Mouse (Mus musculus) MEL (cell line): ENCODE measurements at regions not wholly inside any gene's neighbourhood (a gene's known extent, or its start where the extent isn't known, plus 50 kb on each side); places are given as distances from the start of the nearest gene placed in this dataset.

ENCODE experiments used
- DNase-seq: peaks from one replicate; pipeline ENCODE4 v3.0.0; 2011; ENCODE audit warnings: low read depth, low spot score
- H3K27ac ChIP-seq: 2 replicates; pipeline ENCODE4 v1.5.1; 2012; ENCODE audit warnings: low read depth, mild to moderate bottlenecking, control low read depth, low read length, moderate library complexity; ENCODE audit not compliant: control insufficient read depth
- H3K27me3 ChIP-seq, 2 experiments: fragments of 150-350 bp in 1 of 2; sonication (generic) in 1 of 2; 2 replicates each; pipeline ENCODE4 v1.6.1; 2012; ENCODE audit warnings: low read length in 2 of 2, mild to moderate bottlenecking in 2 of 2, improper control_type of control experiment in 1 of 2, moderate library complexity in 1 of 2; ENCODE audit not compliant: insufficient read depth in 2 of 2, control insufficient read depth in 1 of 2
- H3K36me3 ChIP-seq, 2 experiments: 2 replicates each; pipeline ENCODE4 v1.6.1; 2012 to 2014; ENCODE audit warnings: low read length in 2 of 2, improper control_type of control experiment in 1 of 2, inconsistent platforms in 1 of 2, mild to moderate bottlenecking in 1 of 2; ENCODE audit not compliant: insufficient read depth in 2 of 2, control insufficient read depth in 1 of 2
- H3K4me1 ChIP-seq, 2 experiments: fragments of 150-350 bp in 1 of 2; sonication (generic) in 1 of 2; 2 replicates each; pipeline ENCODE4 v1.6.1; 2012; ENCODE audit warnings: low read length in 2 of 2, improper control_type of control experiment in 1 of 2, mild to moderate bottlenecking in 1 of 2; ENCODE audit not compliant: insufficient read depth in 2 of 2, control insufficient read depth in 1 of 2
- H3K4me3 ChIP-seq, 2 experiments: fragments of 150-350 bp in 1 of 2; sonication (generic) in 1 of 2; 2 replicates each; pipeline ENCODE4 v1.5.1; 2012; ENCODE audit warnings: low read depth in 2 of 2, low read length in 2 of 2, mild to moderate bottlenecking in 2 of 2, moderate library complexity in 2 of 2, control low read depth in 1 of 2, improper control_type of control experiment in 1 of 2; ENCODE audit not compliant: control insufficient read depth in 1 of 2, insufficient read depth in 1 of 2
- H3K79me2 ChIP-seq: 2 replicates; pipeline ENCODE4 v1.6.1; 2012; ENCODE audit warnings: mild to moderate bottlenecking, low read length, moderate library complexity; ENCODE audit not compliant: control insufficient read depth, poor library complexity, insufficient read depth
- H3K9ac ChIP-seq: 2 replicates; pipeline ENCODE4 v1.6.1; 2012; ENCODE audit warnings: low read depth, mild to moderate bottlenecking, control low read depth, low read length, moderate library complexity; ENCODE audit not compliant: control insufficient read depth, poor library complexity, severe bottlenecking
- H3K9me3 ChIP-seq: fragments of 150-350 bp; sonication (generic); replicated peaks from 2 replicates; pipeline ENCODE4 v1.6.1; 2012; ENCODE audit warnings: mild to moderate bottlenecking, low read length, improper control_type of control experiment, moderate library complexity; ENCODE audit not compliant: insufficient read depth
- BHLHE40 ChIP-seq: IDR thresholded peaks from 2 replicates; pipeline ENCODE4 v1.6.1; 2012; ENCODE audit warnings: low read depth, mild to moderate bottlenecking, inconsistent platforms, low read length, improper control_type of control experiment, borderline replicate concordance
- GATA1 ChIP-seq: IDR thresholded peaks from 2 replicates; pipeline ENCODE4 v1.6.1; 2011; ENCODE audit warnings: low read depth, low read length, improper control_type of control experiment
- HCFC1 ChIP-seq: IDR thresholded peaks from 2 replicates; pipeline ENCODE4 v1.6.1; 2012; ENCODE audit warnings: low read depth, mild to moderate bottlenecking, inconsistent platforms, low read length, improper control_type of control experiment, moderate library complexity
- JUND ChIP-seq: IDR thresholded peaks from 2 replicates; pipeline ENCODE4 v1.6.1; 2011; ENCODE audit warnings: low read depth, mild to moderate bottlenecking, improper control_type of control experiment, low read length
- MAZ ChIP-seq: IDR thresholded peaks from 2 replicates; pipeline ENCODE4 v1.6.1; 2012; ENCODE audit warnings: low read depth, mild to moderate bottlenecking, inconsistent platforms, low read length, improper control_type of control experiment
- MXI1 ChIP-seq: IDR thresholded peaks from 2 replicates; pipeline ENCODE4 v1.6.1; 2011; ENCODE audit warnings: mild to moderate bottlenecking, low read depth, low read length, improper control_type of control experiment
- SIN3A ChIP-seq: IDR thresholded peaks from 2 replicates; pipeline ENCODE4 v1.6.1; 2012; ENCODE audit warnings: low read length, improper control_type of control experiment, inconsistent platforms
- SMC3 ChIP-seq: IDR thresholded peaks from 2 replicates; pipeline ENCODE4 v1.6.1; 2011; ENCODE audit warnings: low read depth, low read length, improper control_type of control experiment
- TAL1 ChIP-seq: IDR thresholded peaks from 2 replicates; pipeline ENCODE4 v1.6.1; 2012; ENCODE audit warnings: mild to moderate bottlenecking, inconsistent platforms, low read length, moderate library complexity, mixed read lengths
- TCF12 ChIP-seq: IDR thresholded peaks from 2 replicates; pipeline ENCODE4 v1.6.1; 2014; ENCODE audit warnings: low read depth, mild to moderate bottlenecking, inconsistent platforms, low read length, improper control_type of control experiment, moderate library complexity
- USF1 ChIP-seq: IDR thresholded peaks from 2 replicates; pipeline ENCODE4 v1.6.1; 2014; ENCODE audit warnings: low read depth, mild to moderate bottlenecking, inconsistent platforms, low read length, improper control_type of control experiment, moderate library complexity

DNA sequence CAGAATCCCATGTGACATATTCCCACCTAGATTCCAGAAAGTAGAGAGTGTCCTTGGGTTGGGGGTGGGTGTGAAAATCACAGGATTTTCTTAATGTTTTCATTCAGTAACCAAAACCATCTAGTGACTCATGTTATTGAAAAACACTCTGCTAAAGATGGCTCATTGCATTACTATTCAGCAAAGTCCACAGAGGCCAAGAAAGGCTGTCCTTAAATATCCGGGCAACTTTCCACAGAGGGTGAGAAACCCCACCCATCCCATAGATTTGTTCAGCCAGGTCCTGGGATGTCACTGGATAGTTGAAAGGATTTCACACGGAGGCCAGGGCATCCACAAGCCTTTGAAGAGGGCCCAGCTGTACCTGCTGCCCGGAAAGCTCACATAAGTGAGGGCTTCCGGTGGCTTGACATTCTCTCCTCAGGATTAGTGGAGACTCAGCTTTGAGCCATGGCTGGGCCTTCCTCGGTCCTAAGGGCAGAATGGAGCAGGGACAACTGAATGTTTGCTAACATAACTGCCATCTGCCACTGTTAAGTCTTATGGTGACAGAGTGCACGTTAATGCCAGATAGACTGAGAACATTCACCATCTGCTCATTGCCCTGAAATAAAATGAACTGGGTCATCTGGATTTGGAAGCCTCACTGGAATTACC, 580.7 kb upstream of the Atp2b1 start:
- DNase-seq: no peak
- H3K36me3 ChIP-seq: no peaks in the 10 kb centered on the region
- no peaks in the 10 kb centered on the region for H3K27me3 ChIP-seq
- H3K4me1 ChIP-seq: no peaks in the 10 kb centered on the region
- no peak overlapping the region for H3K4me3 ChIP-seq
- TF ChIP-seq TAL1: no peak
- TF ChIP-seq GATA1: no peak
- no peak for TF ChIP-seq SIN3A
- no peak overlapping the region for H3K9ac ChIP-seq
- H3K9me3 ChIP-seq: no peaks in the 10 kb centered on the region
- H3K79me2 ChIP-seq: no peaks in the 10 kb centered on the region
- no peak overlapping the region for H3K27ac ChIP-seq

- Histone ChIP-seq H3K9me3 (no peaks in the 10 kb centered on the region), H3K4me1 (no peaks in the 10 kb centered on the region), H3K4me3 (no peak overlapping the region)
Observed at GRCm38 (mm10) chr10:98343827-98344226, 570.4 kb upstream of the Atp2b1 start.

GRCm38 (mm10) chr10:98349466-98349865, 564.7 kb upstream of the Atp2b1 start:
- no peaks in the 10 kb centered on the region for H3K27me3 ChIP-seq
- H3K36me3 ChIP-seq: no peaks in the 10 kb centered on the region
- H3K4me3 ChIP-seq: no peak overlapping the region
- no peaks in the 10 kb centered on the region for H3K9me3 ChIP-seq
- H3K79me2 ChIP-seq: no peaks in the 10 kb centered on the region
- no peak overlapping the region for H3K9ac ChIP-seq
- H3K27ac ChIP-seq: no peak overlapping the region
- no peaks in the 10 kb centered on the region for H3K4me1 ChIP-seq
- no peak for DNase-seq
- TF ChIP-seq TCF12: no peak

More at GRCm38 (mm10) chr10:98343827-98344226, 570.4 kb upstream of the Atp2b1 start:
- no peaks in the 10 kb centered on the region for H3K27me3 ChIP-seq
- no peak for TF ChIP-seq BHLHE40
- TF ChIP-seq MXI1: no peak
- TF ChIP-seq SMC3: no peak
- no peak for TF ChIP-seq MAZ
- TF ChIP-seq HCFC1: no peak
- TF ChIP-seq JUND: no peak
- TF ChIP-seq SIN3A: no peak
- no peak for TF ChIP-seq USF1
- TF ChIP-seq, all 39 proteins: peak for 0
- Histone ChIP-seq H3K27ac (no peak overlapping the region), H3K36me3 (no peaks in the 10 kb centered on the region), H3K9ac (no peak overlapping the region), H3K79me2 (no peaks in the 10 kb centered on the region)
- no peak for DNase-seq
